Mouse (Mus musculus) CH12.LX (cell line): ENCODE results near the gene Wdr92.

Experiments
- CHD2 ChIP-seq: IDR thresholded peaks from 2 replicates; pipeline ENCODE4 v1.6.1; 2011; ENCODE audit warnings: low read length, improper control_type of control experiment
- CTCF ChIP-seq, 2 experiments: IDR thresholded peaks in 1 of 2; conservative IDR thresholded peaks in 1 of 2; 2 replicates each; pipeline ENCODE4 v1.5.1; 2011 to 2012; ENCODE audit warnings: low read depth in 2 of 2, low read length in 2 of 2, improper control_type of control experiment in 1 of 2, inconsistent platforms in 1 of 2, mild to moderate bottlenecking in 1 of 2, moderate library complexity in 1 of 2
- E2F4 ChIP-seq: IDR thresholded peaks from 2 replicates; pipeline ENCODE4 v1.6.1; 2011; ENCODE audit warnings: low read depth, low read length, improper control_type of control experiment; ENCODE audit not compliant: insufficient replicate concordance
- EP300 ChIP-seq: IDR thresholded peaks from 2 replicates; pipeline ENCODE4 v1.6.1; 2011; ENCODE audit warnings: low read length, improper control_type of control experiment
- ETS1 ChIP-seq: conservative IDR thresholded peaks from 2 replicates; pipeline ENCODE4 v1.6.1; 2012; ENCODE audit warnings: low read depth, mild to moderate bottlenecking, inconsistent platforms, low read length, improper control_type of control experiment, moderate library complexity
- MAFK ChIP-seq: IDR thresholded peaks from 2 replicates; pipeline ENCODE4 v1.6.1; 2011; ENCODE audit warnings: low read length, improper control_type of control experiment; ENCODE audit not compliant: insufficient replicate concordance
- MAX ChIP-seq: IDR thresholded peaks from 2 replicates; pipeline ENCODE4 v1.6.1; 2011; ENCODE audit warnings: low read length, improper control_type of control experiment
- NELFE ChIP-seq: IDR thresholded peaks from 2 replicates; pipeline ENCODE4 v1.6.1; 2011; ENCODE audit warnings: low read depth, low read length, improper control_type of control experiment
- NRF1 ChIP-seq: IDR thresholded peaks from 2 replicates; pipeline ENCODE4 v1.6.1; 2014; ENCODE audit warnings: low read depth, mild to moderate bottlenecking, inconsistent platforms, low read length, improper control_type of control experiment, moderate library complexity
- POLR2A ChIP-seq: IDR thresholded peaks from 2 replicates; pipeline ENCODE4 v1.6.1; 2011; ENCODE audit warnings: low read depth, mild to moderate bottlenecking, improper control_type of control experiment, low read length
- POLR2AphosphoS2 ChIP-seq: IDR thresholded peaks from 2 replicates; pipeline ENCODE4 v1.6.1; 2011; ENCODE audit warnings: low read depth, low read length, improper control_type of control experiment
- SIN3A ChIP-seq: IDR thresholded peaks from 2 replicates; pipeline ENCODE4 v1.6.1; 2012; ENCODE audit warnings: low read length, improper control_type of control experiment, inconsistent platforms
- TBP ChIP-seq: conservative IDR thresholded peaks from 2 replicates; pipeline ENCODE4 v1.6.1; 2011; ENCODE audit warnings: low read depth, low read length, improper control_type of control experiment

DNA sequence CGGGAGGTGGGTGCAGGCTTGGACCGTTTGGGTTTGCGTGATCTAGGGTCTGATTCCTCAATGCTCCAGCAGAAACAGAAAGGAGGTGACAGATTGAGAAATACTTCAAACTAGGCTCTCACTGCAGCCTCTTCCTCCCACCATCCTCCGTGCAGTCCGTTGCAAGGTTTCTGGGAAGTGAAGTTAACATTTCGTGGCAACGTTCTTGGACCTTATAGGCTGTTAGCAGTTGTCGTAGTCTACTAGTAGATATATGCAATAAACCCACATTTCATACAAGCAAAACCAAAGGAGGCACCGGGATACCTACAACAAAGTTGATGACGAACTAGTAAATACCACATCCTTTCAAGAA lies 30.2 kb downstream of the Wdr92 start:
- TF ChIP-seq POLR2AphosphoS2 (no peak), MAX (no peak), POLR2A (no peak), CTCF (conservative IDR thresholded peaks at IDR 0.05 in 1 of 2, IDR thresholded peaks at IDR 0.05 in 1 of 2; ENCODE audit: low read depth in 2 of 2, low read length in 2 of 2) (no peak), MAFK (no peak), TBP (no peak), EP300 (no peak), SIN3A (no peak), CHD2 (no peak), ETS1 (no peak), NRF1 (no peak), NELFE (no peak), E2F4 (no peak)
